Mouse (Mus musculus) intestine, embryonic 14.5 days (tissue): Measurements from ENCODE around the gene Farp1. TPM values are rescaled to one million over a fixed set of nuclear protein-coding genes. Genes with fewer than 3 reads are reported as not detected.

Source experiments
- ATAC-seq: fragments of 200-750 bp; cut with Nextera tagmentation; replicated peaks from 2 replicates; pipeline ENCODE4 v1.8.0; 2017; ENCODE audit warnings: low read depth, moderate number of reproducible peaks, moderate TSS enrichment, moderate library complexity; ENCODE audit not compliant: low FRiP score, low TSS enrichment
- DNase-seq: peaks from one replicate; pipeline ENCODE4 v3.0.0-alpha.2; 2018; ENCODE audit warnings: low spot score
- H3K27ac ChIP-seq: fragments of 300-500 bp; sonication (generic); 2 replicates; pipeline ENCODE4 v1.5.1; 2014; ENCODE audit warnings: low read depth, mild to moderate bottlenecking, control low read depth
- H3K27me3 ChIP-seq: fragments of 300-500 bp; sonication (generic); replicated peaks from 2 replicates; pipeline ENCODE4 v1.6.1; 2014; ENCODE audit warnings: low read length, control low read depth; ENCODE audit not compliant: control insufficient read depth, insufficient read depth
- H3K36me3 ChIP-seq: fragments of 300-500 bp; sonication (generic); 2 replicates; pipeline ENCODE4 v1.6.1; 2014; ENCODE audit warnings: low read length, control low read depth; ENCODE audit not compliant: control insufficient read depth, insufficient read depth
- H3K4me1 ChIP-seq: fragments of 300-500 bp; sonication (generic); replicated peaks from 2 replicates; pipeline ENCODE4 v1.6.1; 2014; ENCODE audit warnings: low read length, control low read depth, mixed read lengths; ENCODE audit not compliant: control insufficient read depth, insufficient read depth
- H3K4me2 ChIP-seq: fragments of 300-500 bp; sonication (generic); 2 replicates; pipeline ENCODE4 v1.6.1; 2014; ENCODE audit warnings: low read length
- H3K4me3 ChIP-seq: fragments of 300-500 bp; sonication (generic); 2 replicates; pipeline ENCODE4 v1.5.1; 2014; ENCODE audit warnings: low read depth, low read length, control low read depth, mixed read lengths
- H3K9ac ChIP-seq: fragments of 300-500 bp; sonication (generic); 2 replicates; pipeline ENCODE4 v1.6.1; 2014; ENCODE audit warnings: mild to moderate bottlenecking, low read length
- H3K9me3 ChIP-seq: fragments of 300-500 bp; sonication (generic); 2 replicates; pipeline ENCODE4 v1.6.1; 2016; ENCODE audit warnings: low read length, control low read depth; ENCODE audit not compliant: control insufficient read depth
- WGBS: fragments of 180-500 bp; shearing (Covaris S2); extraction: QIAGEN DNeasy Blood & Tissue Kit; methylation state at CpG from one replicate; pipeline ENCODE4 v1.1.7; 2014; 5-methylcytosine and 5-hydroxymethylcytosine counted together
- polyA plus RNA-seq: library from polyadenylated mRNA; unstranded; fragments of >200 nt; fragmentation: Nextera tagmentation; extraction: Ambion mirVana; gene quantifications from 2 replicates; pipeline ENCODE4 v1.2.1, GENCODE M21; 2014

Farp1 gene
- polyA plus RNA-seq, 1 experiment from 2014 or later = 26.1 TPM

- ATAC-seq = no peak
- Histone ChIP-seq H3K9ac (no peak overlapping the region), H3K36me3 (no peaks in the 10 kb centered on the region), H3K4me1 (no peaks in the 10 kb centered on the region), H3K4me2 (no peak overlapping the region), H3K9me3 (no peaks in the 10 kb centered on the region), H3K27ac (no peak overlapping the region), H3K4me3 (no peak overlapping the region), H3K27me3 (no peaks in the 10 kb centered on the region)
- no peak for DNase-seq
- 70% methylated on average over 8 of the region's 8 CpGs for WGBS
These were observed 9.6 kb upstream of the Farp1 start for GRCm38 (mm10) chr14:121025381-121025780.

DNA sequence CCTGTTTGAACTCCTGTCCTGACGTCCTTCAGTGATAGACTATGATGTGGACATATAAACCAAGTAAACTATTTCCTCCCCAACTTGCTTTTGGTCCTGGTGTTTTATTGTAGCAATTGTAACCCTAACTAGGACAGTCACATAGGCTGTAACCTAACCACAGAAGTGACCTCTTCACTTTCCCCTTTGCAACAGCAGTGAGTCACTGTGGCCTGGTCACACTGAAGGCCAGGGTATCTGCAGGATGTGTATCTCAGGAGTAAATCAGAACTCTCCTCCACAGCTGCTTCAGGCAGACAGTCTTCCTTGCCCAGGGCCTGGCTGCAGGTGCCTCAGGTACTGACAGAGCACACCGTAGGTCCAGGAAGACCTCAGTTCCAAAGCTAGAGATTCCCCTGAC, 3.6 kb upstream of the Farp1 start:
- Histone ChIP-seq H3K4me1 (peaks cover 5% of the 10 kb centered on the region), H3K36me3 (no peaks in the 10 kb centered on the region), H3K4me2 (no peak overlapping the region), H3K27me3 (no peaks in the 10 kb centered on the region), H3K4me3 (no peak overlapping the region), H3K9me3 (no peaks in the 10 kb centered on the region), H3K27ac (no peak overlapping the region), H3K9ac (no peak overlapping the region)
- no peak for DNase-seq
- WGBS = 74% methylated on average over 2 of the region's 2 CpGs
- no peak for ATAC-seq

GRCm38 (mm10) chr14:121034525-121034924, 475 bp upstream of the Farp1 start:
- Histone ChIP-seq H3K9me3 (no peaks in the 10 kb centered on the region), H3K27me3 (no peaks in the 10 kb centered on the region), H3K9ac (no peak overlapping the region), H3K4me3 (peak overlapping the region; percentile 73), H3K36me3 (no peaks in the 10 kb centered on the region), H3K4me2 (peak overlapping the region; percentile 90), H3K4me1 (peaks cover 17% of the 10 kb centered on the region), H3K27ac (no peak overlapping the region)
- ATAC-seq (no peak), DNase-seq (no peak)
- WGBS = 30% methylated on average over 10 of the region's 10 CpGs

DNA sequence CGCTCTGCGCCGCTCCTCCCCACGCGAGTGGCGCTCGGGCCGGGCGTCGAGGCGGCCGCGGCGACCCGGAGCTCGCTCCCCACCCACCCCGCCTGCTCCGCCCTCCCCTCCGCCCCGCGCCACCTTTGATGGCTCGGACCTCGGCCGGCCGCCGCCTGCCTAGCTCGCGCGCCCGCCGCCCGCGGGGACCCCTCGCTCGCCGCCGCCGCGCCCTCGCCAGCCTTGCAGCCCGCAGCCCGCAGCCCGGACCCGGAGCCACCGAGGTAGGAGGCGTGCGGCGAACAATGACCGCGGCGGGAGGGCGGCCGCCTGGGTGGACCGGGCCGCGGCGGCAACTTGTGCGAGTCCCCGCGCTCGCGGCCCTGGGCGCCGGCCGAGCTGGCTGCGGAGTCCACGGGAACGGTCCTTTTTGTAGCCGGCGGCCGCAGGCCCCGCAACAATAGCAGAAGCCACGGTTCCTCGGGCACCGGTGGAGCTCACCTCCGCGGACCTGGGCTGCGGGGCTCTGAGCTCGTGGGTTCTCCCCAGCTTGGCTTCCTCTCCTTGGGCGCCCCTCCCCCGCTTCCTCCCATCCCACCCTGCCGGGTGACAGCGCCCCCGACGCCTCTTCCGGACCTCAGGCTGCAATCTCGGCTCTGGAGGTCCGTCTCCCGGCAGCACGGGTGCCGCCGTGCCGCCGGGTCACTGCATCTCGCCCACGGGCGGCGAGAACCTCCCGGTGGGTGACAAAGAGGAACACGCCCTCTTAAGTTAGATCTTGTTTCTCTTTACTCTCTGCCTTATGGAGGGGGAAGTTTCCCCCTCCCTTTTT, 868 bp downstream of the Farp1 start:
- under 1% methylated on average over 92 of the region's 100 CpGs for WGBS
- ATAC-seq = peak; percentile 82

GRCm38 (mm10) chr14:121036612-121037221, 1.7 kb downstream of the Farp1 start:
- no peaks in the 10 kb centered on the region for H3K9me3 ChIP-seq
- H3K4me1 ChIP-seq = peaks cover 17% of the 10 kb centered on the region
- ATAC-seq = no peak
- H3K9ac ChIP-seq = peak overlapping the region; percentile 72
- H3K4me2 ChIP-seq = peak overlapping the region; percentile 90
- H3K27ac ChIP-seq = peak overlapping the region; percentile 52
- H3K4me3 ChIP-seq = peak overlapping the region; percentile 73
- H3K36me3 ChIP-seq = no peaks in the 10 kb centered on the region
- 1% methylated on average over 19 of the region's 19 CpGs for WGBS
- H3K27me3 ChIP-seq = no peaks in the 10 kb centered on the region
- DNase-seq = peak; percentile 76

More for the DNA sequence above, 868 bp downstream of the Farp1 start:
- no peaks in the 10 kb centered on the region for H3K27me3 ChIP-seq
- no peaks in the 10 kb centered on the region for H3K36me3 ChIP-seq
- H3K27ac ChIP-seq = peak overlapping the region; percentile 52
- H3K4me3 ChIP-seq = peak overlapping the region; percentile 73
- DNase-seq = peak; percentile 82
- H3K9me3 ChIP-seq = no peaks in the 10 kb centered on the region
- peaks cover 17% of the 10 kb centered on the region for H3K4me1 ChIP-seq
- peak overlapping the region; percentile 72 for H3K9ac ChIP-seq
- H3K4me2 ChIP-seq = peak overlapping the region; percentile 90

DNA sequence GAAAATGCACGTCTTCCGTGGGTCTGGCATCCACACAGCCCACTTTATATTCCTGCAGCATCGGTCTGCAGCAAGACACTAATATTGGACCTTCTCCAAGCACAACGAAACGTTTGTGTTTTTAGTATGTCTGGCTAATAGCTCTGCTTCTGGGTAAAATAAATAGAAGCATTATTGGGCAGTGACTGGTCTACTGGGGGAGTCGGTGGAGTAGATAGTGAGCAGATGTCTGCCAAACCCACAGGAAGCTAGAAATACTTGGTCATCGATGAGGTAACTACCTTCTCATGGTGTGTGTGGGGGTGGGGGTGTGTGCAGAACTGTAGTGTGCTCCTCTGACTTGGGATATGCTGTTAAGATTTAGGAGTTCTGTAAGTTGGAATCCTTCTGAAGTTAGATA, 2.3 kb downstream of the Farp1 start:
- no peaks in the 10 kb centered on the region for H3K36me3 ChIP-seq
- DNase-seq (no peak), ATAC-seq (no peak)
- WGBS = 5% methylated on average over 7 of the region's 7 CpGs
- peaks cover 17% of the 10 kb centered on the region for H3K4me1 ChIP-seq
- H3K4me3 ChIP-seq = peak overlapping the region; percentile 73
- no peaks in the 10 kb centered on the region for H3K27me3 ChIP-seq
- H3K9ac ChIP-seq = peak overlapping the region; percentile 72
- H3K27ac ChIP-seq = peak overlapping the region; percentile 52; the same call in 1 of the 2 replicates
- peak overlapping the region; percentile 90 for H3K4me2 ChIP-seq
- no peaks in the 10 kb centered on the region for H3K9me3 ChIP-seq

DNA sequence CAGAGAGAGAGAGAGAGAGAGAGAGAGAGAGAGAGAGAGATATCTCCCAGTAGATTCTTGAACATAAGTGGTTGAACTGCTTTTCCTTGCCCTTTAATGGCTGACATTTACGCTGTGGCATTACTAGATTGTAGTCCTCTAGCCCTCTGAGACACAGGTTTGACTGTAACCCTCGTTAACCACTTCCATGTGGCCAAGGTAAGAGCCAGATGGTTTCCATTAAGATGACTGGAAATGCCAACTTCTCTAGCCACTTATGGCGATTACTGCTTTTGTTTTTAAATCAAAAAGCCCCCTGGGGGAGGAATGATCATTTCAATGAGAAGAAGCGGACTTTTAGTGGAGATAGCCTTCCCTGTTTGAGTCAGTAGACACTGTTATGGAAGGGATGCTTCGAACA, 3.7 kb downstream of the Farp1 start:
- DNase-seq = no peak
- WGBS = 49% methylated on average over 5 of the region's 5 CpGs
- H3K27me3 ChIP-seq = no peaks in the 10 kb centered on the region
- no peak overlapping the region for H3K4me2 ChIP-seq
- no peak overlapping the region for H3K9ac ChIP-seq
- no peak overlapping the region for H3K4me3 ChIP-seq
- H3K4me1 ChIP-seq = peaks cover 17% of the 10 kb centered on the region
- H3K36me3 ChIP-seq = no peaks in the 10 kb centered on the region
- H3K27ac ChIP-seq = no peak overlapping the region
- H3K9me3 ChIP-seq = no peaks in the 10 kb centered on the region
- ATAC-seq = no peak

- Histone ChIP-seq H3K9ac (no peak overlapping the region), H3K9me3 (no peaks in the 10 kb centered on the region), H3K27ac (no peak overlapping the region), H3K36me3 (0 out of 2 replicates have a peak, but pooled peaks cover 5% of the 10 kb centered on the region), H3K27me3 (no peaks in the 10 kb centered on the region), H3K4me3 (no peak overlapping the region), H3K4me1 (peaks cover 6% of the 10 kb centered on the region), H3K4me2 (no peak overlapping the region)
- ATAC-seq = no peak
- DNase-seq = no peak
- WGBS = 95% methylated on average over 3 of the region's 3 CpGs
These were observed 9.1 kb downstream of the Farp1 start for GRCm38 (mm10) chr14:121044145-121044544.
